Mouse (Mus musculus): ENCODE data around the gene Slit3. TPM values are rescaled to one million over a fixed set of nuclear protein-coding genes. Genes with fewer than 3 reads are reported as not detected.

Gene Slit3
- polyA plus RNA-seq, 1 experiment: 57.3 TPM

GRCm38 (mm10) chr11:35395376-35395775 lies 274.4 kb downstream of the Slit3 start:
- DNase-seq (ENCODE audit: low read depth): no peak

GRCm38 (mm10) chr11:35398353-35398752 lies 277.3 kb downstream of the Slit3 start:
- DNase-seq (ENCODE audit: low read depth): no peak

- DNase-seq (ENCODE audit: low read depth): no peak
Observed at GRCm38 (mm10) chr11:35403516-35403915, 282.5 kb downstream of the Slit3 start.

- DNase-seq (ENCODE audit: low read depth): no peak
Observed at GRCm38 (mm10) chr11:35406045-35406444, 285.0 kb downstream of the Slit3 start.

- DNase-seq (ENCODE audit: low read depth): no peak
Observed at GRCm38 (mm10) chr11:35406522-35406921, 285.5 kb downstream of the Slit3 start.

GRCm38 (mm10) chr11:35407341-35408154 lies 286.5 kb downstream of the Slit3 start:
- no peak for DNase-seq (ENCODE audit: low read depth)

- DNase-seq (ENCODE audit: low read depth): no peak
Observed at GRCm38 (mm10) chr11:35410431-35410830, 289.4 kb downstream of the Slit3 start.

- peak; percentile 89 for DNase-seq (ENCODE audit: low read depth)
Observed at GRCm38 (mm10) chr11:35415768-35416401, 294.9 kb downstream of the Slit3 start.

- DNase-seq (ENCODE audit: low read depth): no peak
Observed at GRCm38 (mm10) chr11:35416402-35417093, 295.5 kb downstream of the Slit3 start.

GRCm38 (mm10) chr11:35417911-35418552 lies 297.0 kb downstream of the Slit3 start:
- DNase-seq (ENCODE audit: low read depth): no peak

- no peak for DNase-seq (ENCODE audit: low read depth)
Observed at GRCm38 (mm10) chr11:35419013-35419412, 298.0 kb downstream of the Slit3 start.

GRCm38 (mm10) chr11:35421728-35422127 lies 300.7 kb downstream of the Slit3 start:
- DNase-seq (ENCODE audit: low read depth): no peak

GRCm38 (mm10) chr11:35428036-35428435 lies 307.0 kb downstream of the Slit3 start:
- no peak for DNase-seq (ENCODE audit: low read depth)

GRCm38 (mm10) chr11:35431130-35431529 lies 310.1 kb downstream of the Slit3 start:
- no peak for DNase-seq (ENCODE audit: low read depth)

GRCm38 (mm10) chr11:35437510-35437909 lies 316.5 kb downstream of the Slit3 start:
- DNase-seq (ENCODE audit: low read depth): no peak

- no peak for DNase-seq (ENCODE audit: low read depth)
Observed at GRCm38 (mm10) chr11:35440186-35440585, 319.2 kb downstream of the Slit3 start.

GRCm38 (mm10) chr11:35444489-35445100 lies 323.6 kb downstream of the Slit3 start:
- DNase-seq (ENCODE audit: low read depth): peak; percentile 49

GRCm38 (mm10) chr11:35447951-35448350 lies 326.9 kb downstream of the Slit3 start:
- no peak for DNase-seq (ENCODE audit: low read depth)

GRCm38 (mm10) chr11:35449199-35449598 lies 328.2 kb downstream of the Slit3 start:
- no peak for DNase-seq (ENCODE audit: low read depth)

- no peak for DNase-seq (ENCODE audit: low read depth)
Observed at GRCm38 (mm10) chr11:35451636-35452035, 330.6 kb downstream of the Slit3 start.

- no peak for DNase-seq (ENCODE audit: low read depth)
Observed at GRCm38 (mm10) chr11:35452413-35452812, 331.4 kb downstream of the Slit3 start.
